Mouse (Mus musculus): Measurements from ENCODE around the gene 7530416G11Rik.
A peak's percentile ranks its signal among the peaks of the same experiment; 100 is the strongest.

Gene 7530416G11Rik

GRCm38 (mm10) chr15:85503127-85503526 lies at the start of gene 7530416G11Rik:
Gene 7530416G11Rik, minus strand, starts transcription at chr15:85503227.
- no peak for ATAC-seq (ENCODE audit: insufficient number of reproducible peaks, low FRiP score, low TSS enrichment)

GRCm38 (mm10) chr15:85546500-85546899 lies 43.5 kb upstream of the 7530416G11Rik start:
- ATAC-seq (ENCODE audit: insufficient number of reproducible peaks, low FRiP score, low TSS enrichment) = no peak

GRCm38 (mm10) chr15:85545369-85545768 lies 42.3 kb upstream of the 7530416G11Rik start:
- ATAC-seq (ENCODE audit: insufficient number of reproducible peaks, low FRiP score, low TSS enrichment) = no peak

GRCm38 (mm10) chr15:85538170-85538569 lies 35.1 kb upstream of the 7530416G11Rik start:
- ATAC-seq (ENCODE audit: insufficient number of reproducible peaks, low FRiP score, low TSS enrichment) = no peak

GRCm38 (mm10) chr15:85537151-85537550 lies 34.1 kb upstream of the 7530416G11Rik start:
- no peak for ATAC-seq (ENCODE audit: insufficient number of reproducible peaks, low FRiP score, low TSS enrichment)

- ATAC-seq (ENCODE audit: insufficient number of reproducible peaks, low FRiP score, low TSS enrichment) = no peak
These were observed 31.6 kb upstream of the 7530416G11Rik start for GRCm38 (mm10) chr15:85534646-85535045.

GRCm38 (mm10) chr15:85534215-85534614 lies 31.2 kb upstream of the 7530416G11Rik start:
- ATAC-seq (ENCODE audit: insufficient number of reproducible peaks, low FRiP score, low TSS enrichment) = no peak

- ATAC-seq (ENCODE audit: insufficient number of reproducible peaks, low FRiP score, low TSS enrichment) = no peak
These were observed 29.0 kb upstream of the 7530416G11Rik start for GRCm38 (mm10) chr15:85532063-85532462.

GRCm38 (mm10) chr15:85529911-85530310 lies 26.9 kb upstream of the 7530416G11Rik start:
- ATAC-seq (ENCODE audit: insufficient number of reproducible peaks, low FRiP score, low TSS enrichment) = no peak

GRCm38 (mm10) chr15:85524404-85524950 lies 21.4 kb upstream of the 7530416G11Rik start:
- ATAC-seq (ENCODE audit: insufficient number of reproducible peaks, low FRiP score, low TSS enrichment) = no peak

- ATAC-seq (ENCODE audit: insufficient number of reproducible peaks, low FRiP score, low TSS enrichment) = peak; percentile 56; the same call in 1 of the 2 replicates
These were observed 20.4 kb upstream of the 7530416G11Rik start for GRCm38 (mm10) chr15:85523173-85523991.

- no peak for ATAC-seq (ENCODE audit: insufficient number of reproducible peaks, low FRiP score, low TSS enrichment)
These were observed 16.4 kb upstream of the 7530416G11Rik start for GRCm38 (mm10) chr15:85519438-85519837.

GRCm38 (mm10) chr15:85507370-85508014 lies 4.5 kb upstream of the 7530416G11Rik start:
- ATAC-seq (ENCODE audit: insufficient number of reproducible peaks, low FRiP score, low TSS enrichment) = no peak

- ATAC-seq (ENCODE audit: insufficient number of reproducible peaks, low FRiP score, low TSS enrichment) = no peak
These were observed 3.7 kb upstream of the 7530416G11Rik start for GRCm38 (mm10) chr15:85506680-85507079.

- ATAC-seq (ENCODE audit: insufficient number of reproducible peaks, low FRiP score, low TSS enrichment) = no peak
These were observed 2.3 kb upstream of the 7530416G11Rik start for GRCm38 (mm10) chr15:85505118-85505925.

- ATAC-seq (ENCODE audit: insufficient number of reproducible peaks, low FRiP score, low TSS enrichment) = no peak
These were observed 2.8 kb downstream of the 7530416G11Rik start for GRCm38 (mm10) chr15:85500267-85500666.

GRCm38 (mm10) chr15:85497981-85498475 lies 5.0 kb downstream of the 7530416G11Rik start:
- no peak for ATAC-seq (ENCODE audit: insufficient number of reproducible peaks, low FRiP score, low TSS enrichment)

- no peak for ATAC-seq (ENCODE audit: insufficient number of reproducible peaks, low FRiP score, low TSS enrichment)
These were observed 5.5 kb downstream of the 7530416G11Rik start for GRCm38 (mm10) chr15:85497548-85497947.

- ATAC-seq (ENCODE audit: insufficient number of reproducible peaks, low FRiP score, low TSS enrichment) = 0 out of 2 replicates have a peak, but pooled peaks have one; percentile 45
These were observed 8.8 kb downstream of the 7530416G11Rik start for GRCm38 (mm10) chr15:85494163-85494621.

GRCm38 (mm10) chr15:85489751-85490150 lies 13.3 kb downstream of the 7530416G11Rik start:
- no peak for ATAC-seq (ENCODE audit: insufficient number of reproducible peaks, low FRiP score, low TSS enrichment)
